Mouse (Mus musculus): ENCODE measurements around the gene Slc38a1. TPM values are rescaled to one million over a fixed set of nuclear protein-coding genes. Genes with fewer than 3 reads are reported as not detected.

Slc38a1 gene
- polyA plus RNA-seq, 1 experiment = 88.4 TPM

DNA sequence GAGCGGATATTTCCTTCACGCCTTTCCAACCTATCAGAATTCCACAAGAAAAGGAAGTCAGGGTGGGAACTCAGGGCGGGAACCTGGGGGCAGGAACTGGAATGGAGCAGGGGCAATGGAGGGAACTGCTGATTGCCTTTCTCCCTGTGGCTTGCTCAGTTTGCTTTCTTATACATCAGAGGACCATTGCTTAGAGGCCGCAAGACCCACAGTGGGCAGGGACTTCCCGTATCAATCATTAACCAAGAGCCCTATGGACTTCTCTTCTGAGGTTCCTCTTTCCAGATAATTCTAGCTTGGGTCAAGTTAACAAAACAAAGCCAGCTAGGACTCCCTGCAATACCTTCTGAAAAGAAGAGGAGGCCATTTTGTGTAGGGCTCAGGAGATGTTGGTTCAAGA lies 80.2 kb downstream of the Slc38a1 start:
- Histone ChIP-seq H3K36me3 (ENCODE audit: control insufficient read depth, insufficient read depth, low read length, poor library complexity, severe bottlenecking) (no peaks in the 10 kb centered on the region), H3K27ac (ENCODE audit: insufficient read depth, low read length) (no peak overlapping the region), H3K27me3 (ENCODE audit: control insufficient read depth, insufficient read depth, low read length, poor library complexity, severe bottlenecking) (no peaks in the 10 kb centered on the region), H3K4me1 (ENCODE audit: control insufficient read depth, insufficient read depth, low read length) (peaks cover 1% of the 10 kb centered on the region), H3K4me3 (ENCODE audit: low read depth, low read length) (no peak overlapping the region), H3K9ac (ENCODE audit: low read depth, poor library complexity, severe bottlenecking) (no peak overlapping the region), H3K9me3 (replicated peaks; ENCODE audit: control insufficient read depth, insufficient read depth, low read length, poor library complexity, severe bottlenecking) (no peaks in the 10 kb centered on the region)
- TF ChIP-seq CTCF (IDR thresholded peaks at IDR 0.05; ENCODE audit: low read depth, low read length) (no peak), EP300 (IDR thresholded peaks at IDR 0.05; ENCODE audit: insufficient read depth, low read depth, low read length) (no peak), POLR2A (IDR thresholded peaks at IDR 0.05; ENCODE audit: insufficient read depth, low read length) (no peak)

DNA sequence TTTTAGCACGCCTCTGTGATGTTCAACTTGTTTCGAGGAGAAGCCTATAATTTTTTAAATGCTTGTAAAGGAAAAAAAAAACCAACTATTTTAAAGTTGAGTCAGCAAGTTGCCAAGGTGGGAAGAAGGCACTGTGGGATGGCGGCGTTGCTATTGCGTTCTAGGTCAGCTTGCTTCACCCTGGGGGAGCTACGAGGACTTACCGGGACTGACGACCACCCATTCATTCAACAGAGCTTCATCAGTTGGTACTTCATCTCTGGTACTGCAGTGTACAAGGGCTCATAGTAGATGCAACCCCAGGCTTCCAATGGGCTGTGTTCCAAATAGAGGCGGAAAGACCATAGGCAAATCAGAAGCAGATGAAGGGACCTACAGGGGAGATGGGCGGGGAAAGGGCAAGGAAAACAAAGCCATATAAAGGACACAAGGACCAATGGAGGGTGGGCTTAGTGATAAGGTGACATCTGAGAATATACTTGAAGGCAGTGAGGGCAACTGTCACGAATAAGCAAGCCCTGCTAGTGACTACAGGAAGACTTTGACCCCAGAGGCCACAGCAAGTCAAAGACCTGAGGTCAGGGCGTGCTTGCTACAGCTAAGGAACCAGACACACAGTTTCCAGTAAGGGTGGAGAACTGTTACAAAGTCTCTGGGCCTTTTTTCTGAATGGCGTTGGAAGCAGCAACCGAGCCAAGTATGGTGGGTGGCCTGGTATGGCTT lies 82.0 kb downstream of the Slc38a1 start:
- Histone ChIP-seq H3K27me3 (ENCODE audit: control insufficient read depth, insufficient read depth, low read length, poor library complexity, severe bottlenecking) (no peaks in the 10 kb centered on the region), H3K4me1 (ENCODE audit: control insufficient read depth, insufficient read depth, low read length) (peaks cover 1% of the 10 kb centered on the region), H3K27ac (ENCODE audit: insufficient read depth, low read length) (no peak overlapping the region), H3K9me3 (replicated peaks; ENCODE audit: control insufficient read depth, insufficient read depth, low read length, poor library complexity, severe bottlenecking) (no peaks in the 10 kb centered on the region), H3K4me3 (ENCODE audit: low read depth, low read length) (no peak overlapping the region), H3K36me3 (ENCODE audit: control insufficient read depth, insufficient read depth, low read length, poor library complexity, severe bottlenecking) (no peaks in the 10 kb centered on the region), H3K9ac (ENCODE audit: low read depth, poor library complexity, severe bottlenecking) (no peak overlapping the region)
- TF ChIP-seq EP300 (IDR thresholded peaks at IDR 0.05; ENCODE audit: insufficient read depth, low read depth, low read length) (no peak), POLR2A (IDR thresholded peaks at IDR 0.05; ENCODE audit: insufficient read depth, low read length) (no peak), CTCF (IDR thresholded peaks at IDR 0.05; ENCODE audit: low read depth, low read length) (no peak)

DNA sequence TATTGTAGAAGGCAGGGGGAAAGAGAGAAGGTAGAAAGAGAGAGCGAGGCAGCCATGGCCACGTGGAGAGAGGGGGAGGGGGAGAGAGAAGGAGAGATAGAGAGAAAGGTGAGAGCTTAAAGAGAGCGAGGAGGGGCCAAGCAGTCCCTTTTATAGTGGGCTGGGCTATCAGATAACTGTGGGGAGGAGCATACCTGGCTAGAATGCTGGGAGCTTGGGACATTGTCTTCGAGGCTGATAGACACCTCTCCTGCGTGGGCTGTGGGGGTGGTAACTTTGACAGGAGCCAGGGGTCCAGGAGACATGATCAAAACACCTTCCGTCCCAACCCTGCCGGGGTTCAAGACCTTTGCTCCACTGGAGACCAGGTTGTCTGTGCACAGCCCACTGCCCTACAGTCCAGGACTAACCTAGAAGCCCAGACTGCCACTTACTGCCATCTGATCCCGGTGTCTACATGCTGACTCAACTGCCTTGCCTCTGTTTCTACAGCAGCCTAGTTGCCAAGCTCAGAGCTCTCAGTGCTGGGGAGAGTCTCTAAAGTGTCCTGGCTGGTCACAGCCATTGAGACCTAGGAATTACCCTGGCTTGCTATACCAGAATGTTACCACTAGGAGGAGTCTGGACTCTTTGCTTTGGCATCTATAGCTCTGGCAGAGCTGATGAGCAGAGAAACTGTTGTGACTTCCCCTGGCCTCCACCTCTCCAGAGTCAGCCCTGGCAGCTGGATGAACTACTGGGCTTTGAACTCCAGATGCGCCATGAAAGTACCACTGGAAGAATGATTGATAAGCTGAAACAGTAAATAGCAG lies 90.9 kb downstream of the Slc38a1 start:
- Histone ChIP-seq H3K4me3 (ENCODE audit: low read depth, low read length) (no peak overlapping the region), H3K4me1 (ENCODE audit: control insufficient read depth, insufficient read depth, low read length) (peaks cover 3% of the 10 kb centered on the region), H3K9me3 (replicated peaks; ENCODE audit: control insufficient read depth, insufficient read depth, low read length, poor library complexity, severe bottlenecking) (no peaks in the 10 kb centered on the region), H3K27me3 (ENCODE audit: control insufficient read depth, insufficient read depth, low read length, poor library complexity, severe bottlenecking) (no peaks in the 10 kb centered on the region), H3K9ac (ENCODE audit: low read depth, poor library complexity, severe bottlenecking) (no peak overlapping the region), H3K36me3 (ENCODE audit: control insufficient read depth, insufficient read depth, low read length, poor library complexity, severe bottlenecking) (no peaks in the 10 kb centered on the region), H3K27ac (ENCODE audit: insufficient read depth, low read length) (no peak overlapping the region)
- TF ChIP-seq CTCF (IDR thresholded peaks at IDR 0.05; ENCODE audit: low read depth, low read length) = peak; percentile 49
- TF ChIP-seq EP300 (IDR thresholded peaks at IDR 0.05; ENCODE audit: insufficient read depth, low read depth, low read length) = no peak

DNA sequence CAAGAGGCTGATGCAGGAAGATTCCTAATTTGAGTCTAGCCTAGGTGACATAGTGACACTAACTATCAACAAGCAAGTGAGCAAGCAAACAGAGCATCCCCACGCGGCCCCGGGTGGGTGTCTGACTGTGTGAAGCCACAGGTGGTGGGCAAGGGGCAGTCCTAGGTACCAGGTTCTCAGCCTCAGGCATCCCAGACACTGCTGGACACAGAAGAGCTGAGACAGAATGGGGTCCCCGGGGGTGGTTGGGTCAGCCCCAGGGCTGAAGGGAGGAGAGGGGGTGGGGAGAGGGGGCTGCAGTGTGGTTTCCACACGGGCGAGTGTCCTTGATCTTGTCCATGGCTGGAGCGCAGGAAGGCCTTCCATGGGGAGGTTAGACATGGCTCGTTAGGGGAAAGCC lies 91.6 kb downstream of the Slc38a1 start:
- Histone ChIP-seq H3K27ac (ENCODE audit: insufficient read depth, low read length) (no peak overlapping the region), H3K9ac (ENCODE audit: low read depth, poor library complexity, severe bottlenecking) (no peak overlapping the region), H3K9me3 (replicated peaks; ENCODE audit: control insufficient read depth, insufficient read depth, low read length, poor library complexity, severe bottlenecking) (no peaks in the 10 kb centered on the region), H3K27me3 (ENCODE audit: control insufficient read depth, insufficient read depth, low read length, poor library complexity, severe bottlenecking) (no peaks in the 10 kb centered on the region), H3K4me1 (ENCODE audit: control insufficient read depth, insufficient read depth, low read length) (peaks cover 3% of the 10 kb centered on the region), H3K4me3 (ENCODE audit: low read depth, low read length) (no peak overlapping the region), H3K36me3 (ENCODE audit: control insufficient read depth, insufficient read depth, low read length, poor library complexity, severe bottlenecking) (no peaks in the 10 kb centered on the region)
- TF ChIP-seq EP300 (IDR thresholded peaks at IDR 0.05; ENCODE audit: insufficient read depth, low read depth, low read length) (no peak), CTCF (IDR thresholded peaks at IDR 0.05; ENCODE audit: low read depth, low read length) (no peak), POLR2A (IDR thresholded peaks at IDR 0.05; ENCODE audit: insufficient read depth, low read length) (no peak)

DNA sequence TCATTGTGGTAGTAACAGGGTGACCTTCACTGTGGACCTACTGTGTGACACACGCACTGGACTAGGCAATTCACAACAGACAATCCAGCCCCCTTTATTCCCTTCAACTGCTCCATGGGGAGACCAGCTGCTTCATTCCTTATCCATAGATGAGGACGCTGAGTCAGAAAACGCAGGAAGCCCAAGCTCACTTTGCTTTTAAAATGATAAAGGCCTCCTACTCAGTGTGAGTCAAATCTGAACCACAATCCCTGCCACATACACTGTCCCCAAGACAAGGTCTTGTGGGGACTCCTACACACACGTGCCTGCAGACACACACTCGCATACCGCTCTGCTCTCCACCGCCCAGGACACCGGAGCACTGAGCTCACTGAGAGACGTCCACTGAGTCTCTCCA lies 94.3 kb downstream of the Slc38a1 start:
- Histone ChIP-seq H3K4me1 (ENCODE audit: control insufficient read depth, insufficient read depth, low read length) (peaks cover 3% of the 10 kb centered on the region), H3K27me3 (ENCODE audit: control insufficient read depth, insufficient read depth, low read length, poor library complexity, severe bottlenecking) (no peaks in the 10 kb centered on the region), H3K4me3 (ENCODE audit: low read depth, low read length) (no peak overlapping the region), H3K36me3 (ENCODE audit: control insufficient read depth, insufficient read depth, low read length, poor library complexity, severe bottlenecking) (no peaks in the 10 kb centered on the region), H3K9me3 (replicated peaks; ENCODE audit: control insufficient read depth, insufficient read depth, low read length, poor library complexity, severe bottlenecking) (no peaks in the 10 kb centered on the region), H3K9ac (ENCODE audit: low read depth, poor library complexity, severe bottlenecking) (no peak overlapping the region), H3K27ac (ENCODE audit: insufficient read depth, low read length) (no peak overlapping the region)
- no peak for TF ChIP-seq CTCF (IDR thresholded peaks at IDR 0.05; ENCODE audit: low read depth, low read length)
- TF ChIP-seq POLR2A (IDR thresholded peaks at IDR 0.05; ENCODE audit: insufficient read depth, low read length) = no peak
- no peak for TF ChIP-seq EP300 (IDR thresholded peaks at IDR 0.05; ENCODE audit: insufficient read depth, low read depth, low read length)

Measured in ES-Bruce4 (cell line).